Mouse (Mus musculus): ENCODE measurements at regions not wholly inside any gene's neighbourhood (a gene's known extent, or its start where the extent isn't known, plus 50 kb on each side); places are given as distances from the start of the nearest gene placed in this dataset.

DNA sequence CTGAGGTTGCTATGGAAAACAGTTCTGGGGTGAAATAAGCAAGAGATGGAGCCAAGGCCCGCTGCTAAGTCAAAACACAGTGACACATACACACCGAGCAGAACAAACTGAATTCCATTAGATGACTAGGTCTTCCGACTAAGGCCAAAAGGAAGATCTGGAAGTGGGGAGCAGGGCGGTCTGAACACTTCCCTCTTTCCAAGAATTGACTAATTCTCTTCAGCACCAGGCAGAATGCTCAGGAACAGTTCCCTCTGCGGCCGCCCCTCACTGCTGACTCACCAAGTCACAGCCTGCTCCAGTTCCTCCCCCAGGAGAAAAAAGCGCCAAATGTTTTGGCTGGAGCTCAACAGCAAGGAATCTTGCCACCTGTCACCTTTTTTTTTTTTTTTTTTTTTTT lies 328.9 kb upstream of the Trib2 start:
- in situ Hi-C loops (cut with MboI, MseI): no loop called here

DNA sequence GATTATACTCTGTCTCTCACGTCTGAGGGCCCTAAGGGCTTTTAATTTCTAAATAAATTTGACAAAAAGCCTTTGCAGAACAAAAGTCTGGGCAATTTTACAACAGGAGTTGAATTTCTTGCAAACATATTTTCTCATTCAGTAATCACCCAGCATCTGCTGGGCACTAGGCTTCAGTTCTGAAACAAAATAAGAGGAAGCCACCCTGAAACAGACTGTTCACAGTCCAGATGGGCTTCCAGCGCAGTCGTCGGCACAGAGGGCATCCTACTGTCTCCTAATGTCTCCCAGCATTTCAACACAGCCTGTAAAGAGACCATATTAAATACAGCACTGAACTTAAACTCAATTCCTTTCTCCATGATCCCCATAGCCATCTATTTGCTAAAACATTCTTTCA lies 324.5 kb upstream of the Trib2 start:
- in situ Hi-C loops (cut with MboI, MseI): no loop called here

GRCm38 (mm10) chr12:16140511-16141110 lies 323.9 kb upstream of the Trib2 start:
- in situ Hi-C loops (cut with MboI, MseI): no loop called here

GRCm38 (mm10) chr12:16139152-16139551 lies 322.4 kb upstream of the Trib2 start:
- in situ Hi-C loops (cut with MboI, MseI): no loop called here

DNA sequence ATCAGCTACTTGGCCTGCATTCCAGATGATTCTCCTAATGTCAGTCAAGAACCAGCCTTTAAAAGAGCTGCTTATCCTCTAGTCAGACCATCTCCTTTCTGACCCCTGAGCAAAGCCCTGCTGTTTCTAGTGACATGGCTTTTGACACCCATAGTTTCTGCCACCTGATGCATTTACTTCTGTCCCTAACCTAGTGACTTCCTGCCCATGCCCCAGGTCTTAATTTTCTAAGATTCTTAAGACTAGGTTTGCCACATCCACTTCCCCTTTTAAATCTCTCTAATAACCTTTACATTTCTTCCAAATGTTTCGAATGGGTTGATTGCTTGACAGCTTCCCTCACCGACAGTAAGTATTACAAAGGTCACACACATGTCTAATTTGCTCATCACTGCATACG lies 321.1 kb upstream of the Trib2 start:
- in situ Hi-C loops (cut with MboI, MseI): no loop called here

DNA sequence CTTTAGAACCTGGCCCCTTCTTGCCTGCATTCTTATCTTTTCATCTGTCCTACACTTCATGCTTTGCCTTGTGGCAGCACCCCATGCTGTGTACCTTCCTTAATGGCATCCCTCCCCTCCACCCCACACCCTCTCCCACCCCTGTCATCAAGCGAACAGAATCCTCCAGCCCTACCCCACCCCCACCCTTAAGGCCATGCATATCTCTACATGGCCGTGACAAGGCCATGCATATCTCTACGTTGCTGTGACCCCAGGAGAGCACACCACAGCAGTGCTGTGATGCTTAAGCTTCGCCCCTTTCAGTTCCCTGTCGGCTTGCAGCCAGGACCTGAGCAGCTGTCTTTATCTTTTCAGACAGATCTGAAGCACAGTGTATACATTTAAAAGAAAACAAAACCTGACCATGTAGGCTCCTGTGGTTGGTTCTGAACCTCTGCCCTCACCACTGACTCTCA lies 319.5 kb upstream of the Trib2 start:
- in situ Hi-C loops (cut with MboI, MseI): no loop called here

- in situ Hi-C loops (cut with MboI, MseI): no loop called here
Observed at GRCm38 (mm10) chr12:16135602-16136213, 319.0 kb upstream of the Trib2 start.

DNA sequence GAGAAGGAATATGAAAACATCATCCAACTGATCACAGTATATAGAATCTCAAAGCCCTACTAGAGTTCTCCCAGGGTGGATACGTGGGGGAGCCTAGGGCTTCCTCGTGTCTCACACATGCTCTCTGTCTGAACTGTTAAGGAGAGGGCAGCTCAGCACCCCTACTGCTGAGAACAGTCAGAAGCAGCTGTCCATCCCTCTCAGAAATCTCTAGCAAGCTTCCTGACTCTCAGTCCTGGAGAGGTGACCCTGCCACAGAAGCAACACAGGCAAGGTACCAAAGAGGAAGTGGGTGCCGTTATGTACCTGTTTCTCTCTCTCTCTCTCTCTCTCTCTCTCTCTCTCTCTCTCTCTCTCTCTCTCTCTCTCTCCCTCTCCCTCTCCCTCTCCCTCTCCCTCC lies 317.7 kb upstream of the Trib2 start:
- in situ Hi-C loops (cut with MboI, MseI): no loop called here

GRCm38 (mm10) chr12:16133253-16133652 lies 316.5 kb upstream of the Trib2 start:
- in situ Hi-C loops (cut with MboI, MseI): no loop called here

DNA sequence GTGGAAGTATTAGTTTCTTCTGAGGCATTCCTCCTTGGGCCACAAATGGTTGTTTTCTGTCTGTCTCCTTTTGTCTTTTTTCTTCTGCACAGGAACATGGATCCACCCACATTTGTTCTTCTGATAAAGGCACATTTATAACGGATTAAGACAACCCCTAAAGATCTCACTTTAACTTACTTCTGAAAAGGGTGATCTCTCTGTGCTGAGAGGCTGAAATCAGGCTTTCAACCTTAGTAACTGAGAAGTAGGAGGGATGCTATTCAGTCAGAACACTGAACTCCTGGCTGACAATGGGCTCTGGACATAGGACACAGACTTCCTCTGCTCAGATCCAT lies 315.0 kb upstream of the Trib2 start:
- in situ Hi-C loops (cut with MboI, MseI): no loop called here

DNA sequence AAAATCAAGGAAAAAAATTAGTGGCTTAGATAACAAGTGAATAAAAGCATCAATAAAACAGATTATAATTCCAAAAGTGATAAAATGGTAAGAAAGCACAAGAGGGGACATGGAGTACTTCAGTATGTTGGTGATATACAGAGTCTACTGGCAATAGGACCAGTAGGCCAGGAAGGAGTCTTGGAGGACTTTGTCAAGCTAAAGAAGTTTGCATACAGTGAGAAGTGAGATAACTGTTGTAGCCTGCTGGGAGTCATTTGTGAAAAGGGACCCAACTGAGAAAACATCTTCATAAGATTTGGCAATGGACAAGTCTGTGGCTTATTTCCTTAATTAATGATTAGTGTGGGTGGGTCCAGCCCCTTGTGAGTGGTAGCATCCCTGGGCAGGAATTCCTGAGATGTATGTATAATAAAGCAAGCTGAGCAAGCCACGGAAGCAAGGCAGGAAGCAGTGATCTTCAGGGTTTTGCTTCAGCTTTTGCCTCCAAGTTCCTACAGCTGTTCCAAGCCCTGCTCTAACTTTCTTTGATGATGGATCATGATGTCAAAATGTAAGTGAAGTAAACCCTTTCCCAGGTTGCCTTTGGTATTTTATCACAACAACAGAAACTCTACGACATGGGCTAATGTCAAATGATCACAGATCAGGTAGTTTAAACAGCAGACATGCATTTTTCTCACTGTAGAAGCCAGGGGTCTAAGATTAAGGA lies 314.5 kb upstream of the Trib2 start:
- in situ Hi-C loops (cut with MboI, MseI): no loop called here

GRCm38 (mm10) chr12:16130605-16131004 lies 313.9 kb upstream of the Trib2 start:
- in situ Hi-C loops (cut with MboI, MseI): no loop called here

DNA sequence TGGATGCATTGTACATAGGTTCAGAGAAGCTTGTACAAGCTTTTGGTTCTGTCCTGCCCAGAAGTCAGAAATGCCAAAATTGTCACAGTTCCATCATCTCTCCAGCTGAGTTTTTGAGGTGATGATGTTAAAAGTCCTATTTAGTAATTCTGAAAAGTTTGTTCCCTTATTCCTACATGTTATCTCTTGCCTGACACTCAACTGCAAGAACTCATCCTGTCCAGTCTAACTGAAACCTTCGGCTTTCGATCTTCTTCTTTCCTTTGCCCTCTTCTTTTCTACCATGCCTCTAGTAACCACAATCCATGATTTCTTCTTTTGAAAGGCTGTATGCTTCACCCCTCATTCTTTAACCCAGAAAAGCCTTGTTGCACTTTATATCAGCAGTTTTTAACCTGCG lies 313.2 kb upstream of the Trib2 start:
- in situ Hi-C loops (cut with MboI, MseI): no loop called here

- in situ Hi-C loops (cut with MboI, MseI): no loop called here
Observed at GRCm38 (mm10) chr12:16129243-16129642, 312.5 kb upstream of the Trib2 start.

DNA sequence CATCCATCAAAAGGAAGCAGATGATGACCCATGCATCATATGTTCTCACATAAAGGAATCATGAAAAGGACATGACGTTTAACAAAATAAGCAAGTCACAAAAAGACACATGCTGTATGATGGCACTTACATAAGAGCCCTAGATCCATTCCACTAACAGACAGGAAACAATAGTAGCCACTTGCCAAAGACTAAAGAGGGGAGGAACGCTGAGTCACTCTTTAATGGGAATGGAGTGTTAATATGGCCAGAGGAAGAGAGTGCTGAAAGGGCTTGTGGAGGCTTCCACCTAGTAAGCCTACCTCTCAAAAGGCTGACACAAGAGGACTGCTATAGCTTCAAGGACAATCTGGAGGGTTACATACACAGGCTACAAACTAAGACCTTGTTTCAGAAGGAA lies 308.2 kb upstream of the Trib2 start:
- in situ Hi-C loops (cut with MboI, MseI): no loop called here

- in situ Hi-C loops (cut with MboI, MseI): no loop called here
Observed at GRCm38 (mm10) chr12:16122353-16123127, 305.8 kb upstream of the Trib2 start.

DNA sequence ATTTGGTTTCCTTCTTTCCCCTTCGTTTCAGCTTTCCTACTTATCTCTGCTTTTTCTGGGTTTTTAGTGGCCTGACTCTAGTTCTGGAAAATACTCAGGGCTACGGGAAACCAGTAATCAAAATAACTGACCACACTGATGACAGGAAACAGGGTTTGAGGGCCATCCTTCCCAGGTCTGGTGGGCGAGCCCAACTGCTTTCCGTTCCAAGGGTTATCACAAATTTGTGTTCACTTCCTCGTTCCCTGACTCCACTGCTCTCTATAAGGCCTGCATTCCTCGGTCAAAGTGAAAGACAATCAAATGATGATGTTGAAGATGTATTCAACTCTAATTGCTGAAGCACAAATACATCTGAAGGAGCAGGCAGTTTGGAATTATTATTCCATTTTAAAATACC lies 305.1 kb upstream of the Trib2 start:
- in situ Hi-C loops (cut with MboI, MseI): no loop called here

GRCm38 (mm10) chr12:16118710-16119109 lies 302.0 kb upstream of the Trib2 start:
- in situ Hi-C loops (cut with MboI, MseI): no loop called here

DNA sequence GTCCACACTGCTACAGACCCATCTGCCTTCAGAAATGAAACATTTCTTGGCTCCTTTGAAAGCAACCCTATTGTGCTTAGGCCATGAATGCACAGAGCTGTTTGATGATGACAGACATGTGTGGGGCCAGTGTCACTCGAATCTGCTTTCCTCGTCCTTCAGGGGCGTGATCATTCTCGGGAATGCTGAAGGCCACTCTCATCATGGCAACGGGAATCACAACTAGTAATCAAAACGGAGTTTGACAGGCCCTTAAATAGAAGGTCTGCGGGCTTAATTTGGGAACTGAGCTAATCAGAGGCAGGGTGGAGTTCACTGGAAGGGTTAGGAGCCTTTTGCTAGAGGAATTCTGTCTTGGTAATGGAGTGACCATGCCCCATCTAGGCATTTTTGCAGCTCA lies 290.2 kb upstream of the Trib2 start:
- in situ Hi-C loops (cut with MboI, MseI): loop anchor here (5.0 kb wide), 1 partner anchor 45 kb away; no protein-coding TSS in a partner anchor

GRCm38 (mm10) chr12:16098840-16099239 lies 282.1 kb upstream of the Trib2 start:
- in situ Hi-C loops (cut with MboI, MseI): no loop called here

- in situ Hi-C loops (cut with MboI, MseI): no loop called here
Observed at GRCm38 (mm10) chr12:16092643-16093042, 275.9 kb upstream of the Trib2 start.

- in situ Hi-C loops (cut with MboI, MseI): no loop called here
Observed at GRCm38 (mm10) chr12:16091336-16091735, 274.6 kb upstream of the Trib2 start.
